Mouse (Mus musculus): ENCODE measurements around the gene Phf7. TPM values are rescaled to one million over a fixed set of nuclear protein-coding genes. Genes with fewer than 3 reads are reported as not detected.

Gene Phf7
- total RNA-seq, 2 experiments from 2014 or later: 5.5 to 6.4 TPM

DNA sequence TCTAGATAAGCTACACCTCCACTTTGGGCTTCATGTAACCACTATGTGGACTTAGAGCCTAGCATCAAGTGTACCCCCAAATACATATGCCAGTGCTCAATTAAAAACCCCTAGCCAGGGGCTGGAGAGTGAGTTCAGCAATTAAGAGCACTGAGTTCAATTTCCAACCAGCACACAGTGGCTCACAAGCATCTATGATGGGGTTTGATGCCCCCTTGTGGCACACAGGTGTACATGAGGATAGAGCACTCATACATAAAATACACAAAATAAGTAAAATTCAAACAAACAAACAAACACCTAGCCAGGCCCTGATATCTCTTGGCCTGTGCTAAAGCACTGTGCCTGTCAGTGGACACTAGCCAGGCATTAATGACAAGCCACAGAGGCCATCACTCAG is 55.1 kb downstream of the Phf7 start:
- no peak for DNase-seq

GRCm38 (mm10) chr14:31195521-31195920 is 55.6 kb downstream of the Phf7 start:
- no peak for DNase-seq

DNA sequence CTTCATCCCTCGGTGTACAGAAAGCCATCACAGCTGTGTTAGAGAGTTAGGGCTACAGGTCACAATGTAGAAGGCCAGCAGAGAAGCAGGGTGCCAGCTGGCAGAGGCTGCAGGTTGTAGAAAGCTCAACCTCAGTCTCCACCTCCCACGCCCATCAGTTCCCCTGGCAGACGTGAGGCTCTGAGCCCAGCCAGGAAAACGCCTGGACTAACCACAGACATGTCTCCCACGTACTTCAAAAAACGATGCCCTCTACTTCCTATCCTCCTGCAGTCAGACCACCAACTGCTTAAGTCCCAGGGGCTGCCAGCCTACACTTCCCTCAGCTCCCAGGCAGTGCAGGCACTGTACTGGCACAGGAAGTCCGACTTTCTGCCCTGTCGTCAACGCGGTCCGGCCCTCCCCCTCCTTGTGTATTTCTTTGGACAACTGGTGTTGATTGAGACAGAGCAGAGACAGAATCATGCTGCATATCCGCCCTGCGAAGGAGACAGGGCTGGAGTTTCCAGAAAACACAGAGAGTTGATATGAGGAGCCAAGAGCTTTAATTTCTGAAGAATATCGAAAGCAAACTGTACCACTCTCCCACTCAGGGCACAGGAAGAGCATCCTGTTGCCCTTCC is 56.1 kb downstream of the Phf7 start:
- peak; percentile 87 for DNase-seq

DNA sequence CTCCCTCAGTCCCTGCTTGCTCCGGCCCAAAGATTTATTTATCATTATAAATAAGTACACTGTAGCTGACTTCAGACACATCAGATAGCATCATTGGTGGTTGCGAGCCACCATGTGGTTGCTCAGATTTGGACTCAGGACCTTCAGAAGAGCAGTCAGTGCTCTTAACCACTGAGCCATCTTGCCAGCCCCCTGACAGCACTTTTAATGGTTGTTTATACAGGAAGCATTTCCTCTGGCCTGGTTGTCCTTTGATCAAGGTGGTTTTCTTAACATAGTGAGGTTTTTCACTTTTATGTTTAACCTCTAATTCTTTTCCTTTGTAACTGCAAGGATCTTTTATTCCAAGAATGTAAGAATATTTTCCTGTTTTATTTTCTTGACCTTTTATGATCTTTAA is 56.7 kb downstream of the Phf7 start:
- no peak for DNase-seq

- DNase-seq: no peak
These were observed 57.3 kb downstream of the Phf7 start for GRCm38 (mm10) chr14:31193791-31194190.

GRCm38 (mm10) chr14:31191936-31192335 is 59.2 kb downstream of the Phf7 start:
- peak; percentile 54 for DNase-seq

- DNase-seq: no peak
These were observed 61.8 kb downstream of the Phf7 start for GRCm38 (mm10) chr14:31189348-31189747.

GRCm38 (mm10) chr14:31188771-31189181 is 62.3 kb downstream of the Phf7 start:
- DNase-seq: no peak

Other genes with a start within 250 kb of the Phf7 start
- gene Glt8d1, start 249.9 kb downstream of the Phf7 start, total RNA-seq (2021): 10 to 100 TPM; 31.2 to 32.3 TPM
- gene Spcs1, start 249.6 kb downstream of the Phf7 start, total RNA-seq (2021): 100 to 1,000 TPM; 176 to 181 TPM
- 100 to 1,000 TPM in 1 of 2 experiments, 10 to 100 TPM in 1; 97.2 to 101 TPM for gene Pbrm1, start 232.2 kb downstream of the Phf7 start, total RNA-seq (2021)
- 10 to 100 TPM; 37.9 to 41.4 TPM for gene Gnl3, start 232.2 kb downstream of the Phf7 start, total RNA-seq (2021)
- 10 to 100 TPM; 80.5 to 91.4 TPM for gene Smim4, start 122.4 kb downstream of the Phf7 start, total RNA-seq (2021)
- gene Nt5dc2, start 120.3 kb downstream of the Phf7 start, total RNA-seq (2021): 10 to 100 TPM; 91.8 to 93.8 TPM
- gene Stab1, start 82.7 kb downstream of the Phf7 start, total RNA-seq (2021): 10 to 100 TPM; 77.1 to 84.3 TPM
- 1,000 to 10,000 TPM; 5,292 to 5,773 TPM for gene Tnnc1, start 43.0 kb downstream of the Phf7 start, total RNA-seq (2021)
- 100 to 1,000 TPM; 301 to 310 TPM for gene Nisch, start 34.4 kb downstream of the Phf7 start, total RNA-seq (2021)
- gene Sema3g, start 33.5 kb downstream of the Phf7 start, total RNA-seq (2021): 10 to 100 TPM in 1 of 2 experiments, 1 to 10 TPM in 1; 9.2 to 11.4 TPM
- gene Bap1, start 133 bp upstream of the Phf7 start, total RNA-seq (2021): 10 to 100 TPM; 54.4 to 54.8 TPM
- under 1 TPM; 0.21 to 0.29 TPM for gene Dnah1, start 72.6 kb upstream of the Phf7 start, total RNA-seq (2021)
- gene Capn7, start 85.3 kb upstream of the Phf7 start, total RNA-seq (2021): 10 to 100 TPM; 36.1 to 36.7 TPM
- 10 to 100 TPM; 78.7 to 80.1 TPM for gene Sh3bp5, start 184.8 kb upstream of the Phf7 start, total RNA-seq (2021)
- gene Eaf1, start 243.1 kb upstream of the Phf7 start, total RNA-seq (2021): 10 to 100 TPM; 16.3 to 17.6 TPM
- 10 to 100 TPM; 16.5 to 16.9 TPM for gene Mettl6, start 243.7 kb upstream of the Phf7 start, total RNA-seq (2021)